Mouse (Mus musculus) myocyte (in vitro differentiated cells): ENCODE measurements around the gene Kctd17. TPM values are rescaled to one million over a fixed set of nuclear protein-coding genes. Genes with fewer than 3 reads are reported as not detected.

Experiments
- H3K27me3 ChIP-seq: one replicate; pipeline ENCODE4 v1.6.1; 2011; ENCODE audit not compliant: control insufficient read depth, insufficient read depth, insufficient read length
- H3K36me3 ChIP-seq: one replicate; pipeline ENCODE4 v1.6.1; 2011; ENCODE audit not compliant: control insufficient read depth, insufficient read depth
- H3K4me2 ChIP-seq: one replicate; pipeline ENCODE4 v1.6.1; 2011; ENCODE audit warnings: low read depth, control low read depth
- H3K4me3 ChIP-seq: one replicate; pipeline ENCODE4 v1.5.1; 2011; ENCODE audit warnings: mild to moderate bottlenecking, control low read depth, moderate library complexity
- H3K79me2 ChIP-seq: one replicate; pipeline ENCODE4 v1.6.1; 2011; ENCODE audit not compliant: control insufficient read depth, insufficient read depth
- H3ac ChIP-seq: one replicate; pipeline ENCODE4 v1.6.1; 2011; ENCODE audit not compliant: control insufficient read depth, insufficient read length
- CEBPB ChIP-seq: IDR thresholded peaks from 2 replicates; pipeline ENCODE4 v1.6.1; 2011; ENCODE audit warnings: mild to moderate bottlenecking, moderate library complexity; ENCODE audit not compliant: poor library complexity, insufficient read depth, severe bottlenecking
- E2F4 ChIP-seq: IDR thresholded peaks from one replicate; pipeline ENCODE4 v1.6.1; 2011; ENCODE audit warnings: mild to moderate bottlenecking, control low read depth, moderate library complexity; ENCODE audit not compliant: insufficient read depth
- MAX ChIP-seq: IDR thresholded peaks from one replicate; pipeline ENCODE4 v1.6.1; 2011; ENCODE audit warnings: low read depth, mild to moderate bottlenecking, control low read depth
- MYOD1 ChIP-seq, 3 experiments: IDR thresholded peaks; one replicate each; pipeline ENCODE4 v1.6.1; 2011; ENCODE audit warnings: control low read depth in 2 of 3, low read depth in 2 of 3, mild to moderate bottlenecking in 2 of 3, moderate library complexity in 1 of 3; ENCODE audit not compliant: insufficient read length in 2 of 3, control insufficient read depth in 1 of 3
- MYOG ChIP-seq, 3 experiments: IDR thresholded peaks; one replicate each; pipeline ENCODE4 v1.6.1; 2011; ENCODE audit warnings: control low read depth in 2 of 3, low read depth in 2 of 3, mild to moderate bottlenecking in 2 of 3; ENCODE audit not compliant: insufficient read length in 2 of 3, control insufficient read depth in 1 of 3, insufficient read depth in 1 of 3
- POLR2A ChIP-seq: IDR thresholded peaks from one replicate; pipeline ENCODE4 v1.6.1; 2011; ENCODE audit warnings: low read depth, mild to moderate bottlenecking, control low read depth, moderate library complexity; ENCODE audit not compliant: insufficient read length
- POLR2AphosphoS2 ChIP-seq: IDR thresholded peaks from one replicate; pipeline ENCODE4 v1.6.1; 2011; ENCODE audit warnings: low read depth, control low read depth; ENCODE audit not compliant: insufficient read length
- REST ChIP-seq: IDR thresholded peaks from one replicate; pipeline ENCODE4 v1.6.1; 2011; ENCODE audit warnings: mild to moderate bottlenecking, control low read depth, moderate library complexity; ENCODE audit not compliant: insufficient read depth, insufficient read length
- SRF ChIP-seq: IDR thresholded peaks from one replicate; pipeline ENCODE4 v1.6.1; 2011; ENCODE audit warnings: low read depth; ENCODE audit not compliant: control insufficient read depth, insufficient read length
- TCF12 ChIP-seq: IDR thresholded peaks from one replicate; pipeline ENCODE4 v1.6.1; 2011; ENCODE audit warnings: mild to moderate bottlenecking, control low read depth; ENCODE audit not compliant: poor library complexity, insufficient read depth, severe bottlenecking
- TCF3 ChIP-seq: IDR thresholded peaks from one replicate; pipeline ENCODE4 v1.6.1; 2011; ENCODE audit warnings: low read depth, control low read depth; ENCODE audit not compliant: insufficient read length
- USF1 ChIP-seq: IDR thresholded peaks from one replicate; pipeline ENCODE4 v1.6.1; 2011; ENCODE audit warnings: low read depth, mild to moderate bottlenecking, control low read depth, moderate library complexity
- polyA plus RNA-seq: library from polyadenylated mRNA; unstranded; fragments of >200 nt; fragmentation: generic; extraction: Trizol; gene quantifications from one replicate; pipeline ENCODE4 v1.2.1, GENCODE M21; 2012; ENCODE audit warnings: missing spikeins

The Kctd17 gene
- polyA plus RNA-seq, 1 experiment, result 161 TPM

DNA sequence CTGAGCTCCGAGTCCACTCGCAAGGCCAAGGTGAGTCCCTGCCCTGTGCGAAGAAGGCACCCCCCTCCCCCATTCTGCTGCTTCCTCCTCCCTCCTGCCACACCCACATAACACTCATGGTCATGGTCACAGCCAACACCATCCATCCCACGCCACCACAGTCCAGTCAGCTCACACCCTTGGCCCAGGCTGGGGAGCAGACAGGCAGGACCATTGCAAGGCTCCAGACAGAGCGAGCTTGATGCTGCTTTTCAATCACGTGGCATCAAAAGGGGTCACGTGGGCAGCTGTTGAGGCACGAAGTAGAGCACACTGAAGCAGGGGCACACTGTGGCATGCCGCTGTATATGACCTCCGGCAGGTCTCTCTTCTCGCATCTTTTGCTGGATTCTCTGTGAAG, 7.3 kb downstream of the Kctd17 start:
- Histone ChIP-seq H3K4me2 (no peak overlapping the region), H3K4me3 (no peak overlapping the region), H3ac (no peak overlapping the region), H3K27me3 (no peaks in the 10 kb centered on the region), H3K36me3 (peaks cover 8% of the 10 kb centered on the region), H3K79me2 (no peaks in the 10 kb centered on the region)
- TF ChIP-seq E2F4 (no peak), MYOG (IDR thresholded peaks at IDR 0.05; ENCODE audit: control insufficient read depth in 1 of 3, insufficient read depth in 1 of 3, insufficient read length in 2 of 3, low read depth in 2 of 3) (no peak), TCF12 (no peak), USF1 (peak; percentile 26)

DNA sequence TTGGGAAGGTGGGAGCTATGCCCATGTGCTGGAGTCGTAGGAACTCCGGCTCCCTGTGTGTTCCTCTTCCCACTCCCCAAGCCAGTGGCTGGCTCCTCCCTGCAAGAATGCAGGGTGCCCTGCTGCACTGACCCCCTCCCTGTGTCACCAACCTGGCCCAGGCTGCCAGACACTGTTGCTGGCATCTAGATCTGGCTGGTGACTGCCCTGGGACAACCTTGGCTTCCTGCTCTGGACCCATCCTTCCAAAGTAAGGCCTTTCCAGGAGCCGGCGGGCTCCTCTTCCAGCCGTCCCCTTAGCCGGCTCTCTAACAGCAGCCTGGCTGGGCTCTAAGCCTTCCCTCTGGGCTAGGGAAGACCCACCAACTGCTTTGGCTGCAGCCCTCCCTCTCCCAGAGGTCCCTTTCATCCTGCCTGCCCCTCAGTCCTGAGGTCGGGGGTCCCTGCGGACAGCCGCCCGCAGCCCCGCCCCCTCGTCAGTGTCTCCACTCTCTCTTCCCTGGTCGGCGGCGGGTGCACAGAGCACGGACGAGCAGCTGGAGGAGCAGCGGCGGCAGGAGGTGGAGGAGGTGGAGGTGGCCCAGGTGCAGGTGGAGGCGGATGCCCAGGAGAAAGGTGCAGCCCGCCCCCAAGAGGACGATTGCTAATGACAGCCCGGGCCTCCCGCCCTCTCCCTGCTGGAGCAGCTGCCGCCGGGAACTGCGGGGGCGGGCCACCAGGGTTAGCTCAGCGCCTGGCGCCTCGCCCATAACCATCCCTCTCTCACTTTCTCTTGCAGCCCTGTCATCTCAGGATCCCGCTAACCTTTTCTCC, 8.2 kb downstream of the Kctd17 start:
- Histone ChIP-seq H3K27me3 (no peaks in the 10 kb centered on the region), H3ac (no peak overlapping the region), H3K36me3 (peaks cover 5% of the 10 kb centered on the region), H3K4me2 (peak overlapping the region; percentile 79), H3K79me2 (no peaks in the 10 kb centered on the region), H3K4me3 (peak overlapping the region; percentile 9)
- TF ChIP-seq CEBPB, result 0 out of 2 replicates have a peak, but pooled peaks have one; percentile 16
- TF ChIP-seq MAX, result no peak
- peak; percentile 54 for TF ChIP-seq TCF12
- TF ChIP-seq MYOG (IDR thresholded peaks at IDR 0.05; ENCODE audit: control insufficient read depth in 1 of 3, insufficient read depth in 1 of 3, insufficient read length in 2 of 3, low read depth in 2 of 3), result peak; percentile 74 to 96 (median 90)
- no peak for TF ChIP-seq POLR2AphosphoS2
- no peak for TF ChIP-seq SRF
- no peak for TF ChIP-seq REST
- TF ChIP-seq USF1, result no peak
- no peak for TF ChIP-seq POLR2A
- TF ChIP-seq TCF3, result peak; percentile 70
- peak in 2 of 3 experiments; percentile 95 to 99 for TF ChIP-seq MYOD1 (IDR thresholded peaks at IDR 0.05; ENCODE audit: control insufficient read depth in 1 of 3, insufficient read length in 2 of 3, low read depth in 2 of 3)
- no peak for TF ChIP-seq E2F4

- H3K4me2 ChIP-seq, result peak overlapping the region; percentile 79
- peaks cover 4% of the 10 kb centered on the region for H3K36me3 ChIP-seq
- no peak overlapping the region for H3ac ChIP-seq
- TF ChIP-seq MYOG (IDR thresholded peaks at IDR 0.05; ENCODE audit: control insufficient read depth in 1 of 3, insufficient read depth in 1 of 3, insufficient read length in 2 of 3, low read depth in 2 of 3), result peak in 2 of 3 experiments; percentile 23 to 39
- TF ChIP-seq POLR2AphosphoS2, result no peak
- peak in 1 of 3 experiments; percentile 28 for TF ChIP-seq MYOD1 (IDR thresholded peaks at IDR 0.05; ENCODE audit: control insufficient read depth in 1 of 3, insufficient read length in 2 of 3, low read depth in 2 of 3)
- H3K79me2 ChIP-seq, result no peaks in the 10 kb centered on the region
- H3K27me3 ChIP-seq, result no peaks in the 10 kb centered on the region
- H3K4me3 ChIP-seq, result peak overlapping the region; percentile 9
These were observed 9.1 kb downstream of the Kctd17 start for GRCm38 (mm10) chr15:78437237-78438017.

- no peaks in the 10 kb centered on the region for H3K79me2 ChIP-seq
- no peaks in the 10 kb centered on the region for H3K27me3 ChIP-seq
- H3K36me3 ChIP-seq, result no peaks in the 10 kb centered on the region
- H3K4me3 ChIP-seq, result no peak overlapping the region
- TF ChIP-seq MYOG (IDR thresholded peaks at IDR 0.05; ENCODE audit: control insufficient read depth in 1 of 3, insufficient read depth in 1 of 3, insufficient read length in 2 of 3, low read depth in 2 of 3) (peak in 1 of 3 experiments; percentile 22), SRF (no peak), MYOD1 (IDR thresholded peaks at IDR 0.05; ENCODE audit: control insufficient read depth in 1 of 3, insufficient read length in 2 of 3, low read depth in 2 of 3) (peak in 2 of 3 experiments; percentile 44 to 63)
- H3ac ChIP-seq, result no peak overlapping the region
- H3K4me2 ChIP-seq, result peak overlapping the region; percentile 79
These were observed 9.6 kb downstream of the Kctd17 start for GRCm38 (mm10) chr15:78438018-78438394.

DNA sequence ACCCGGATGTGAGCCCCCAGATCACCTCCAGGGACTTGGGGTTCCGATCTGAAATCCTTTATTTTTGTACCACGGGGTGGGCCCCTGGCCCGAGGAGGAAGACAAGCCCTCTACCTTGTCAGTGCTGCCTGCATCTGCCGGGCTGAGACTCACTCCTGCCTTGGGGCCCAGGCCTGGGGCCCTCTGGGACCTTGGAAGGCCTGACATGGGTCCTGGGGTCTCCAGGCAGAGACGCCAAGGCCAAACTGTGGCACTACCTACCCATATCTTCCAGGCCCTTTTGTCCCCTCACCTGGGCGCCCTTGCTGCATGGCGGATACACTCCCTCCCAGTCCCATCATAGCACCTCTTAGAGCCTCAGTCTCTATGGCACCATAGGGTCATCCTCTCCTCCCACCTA, 10.1 kb downstream of the Kctd17 start:
- Histone ChIP-seq H3K36me3 (no peaks in the 10 kb centered on the region), H3ac (no peak overlapping the region), H3K27me3 (no peaks in the 10 kb centered on the region), H3K4me2 (no peak overlapping the region), H3K4me3 (no peak overlapping the region), H3K79me2 (no peaks in the 10 kb centered on the region)
- no peak for TF ChIP-seq MYOD1 (IDR thresholded peaks at IDR 0.05; ENCODE audit: control insufficient read depth in 1 of 3, insufficient read length in 2 of 3, low read depth in 2 of 3)
- TF ChIP-seq MAX, result no peak
- no peak for TF ChIP-seq CEBPB
- no peak for TF ChIP-seq MYOG (IDR thresholded peaks at IDR 0.05; ENCODE audit: control insufficient read depth in 1 of 3, insufficient read depth in 1 of 3, insufficient read length in 2 of 3, low read depth in 2 of 3)
